Mouse (Mus musculus) bone marrow macrophage, adult 2 months (primary cell): ENCODE measurements around the gene Tspan32. TPM values are rescaled to one million over a fixed set of nuclear protein-coding genes. Genes with fewer than 3 reads are reported as not detected.

Source experiments
- H3K27ac ChIP-seq: 2 replicates; pipeline ENCODE4 v1.5.1; 2012; ENCODE audit warnings: low read depth, low read length; ENCODE audit not compliant: insufficient read depth
- H3K4me1 ChIP-seq: 2 replicates; pipeline ENCODE4 v1.6.1; 2012; ENCODE audit warnings: low read length; ENCODE audit not compliant: control insufficient read depth, insufficient read depth
- H3K4me3 ChIP-seq: 2 replicates; pipeline ENCODE4 v1.5.1; 2012; ENCODE audit warnings: mild to moderate bottlenecking, low read length, moderate library complexity; ENCODE audit not compliant: insufficient read depth
- CTCF ChIP-seq: IDR thresholded peaks from 2 replicates; pipeline ENCODE4 v1.5.1; 2012; ENCODE audit warnings: low read depth, mild to moderate bottlenecking, low read length, moderate library complexity
- POLR2A ChIP-seq: IDR thresholded peaks from 2 replicates; pipeline ENCODE4 v1.6.1; 2012; ENCODE audit warnings: mild to moderate bottlenecking, low read depth, low read length, borderline replicate concordance
- polyA plus RNA-seq: library from polyadenylated mRNA; stranded (reverse); fragments of >200 nt; gene quantifications from 2 replicates; pipeline ENCODE4 v1.2.4, GENCODE M21; 2012; ENCODE audit not compliant: missing spikeins, insufficient read depth, insufficient read length

Gene Tspan32
- polyA plus RNA-seq, 1 experiment = 25.7 TPM

GRCm38 (mm10) chr7:142987718-142988117, 17.1 kb upstream of the Tspan32 start:
- Histone ChIP-seq H3K4me3 (no peak overlapping the region), H3K27ac (no peak overlapping the region), H3K4me1 (no peaks in the 10 kb centered on the region)
- no peak for TF ChIP-seq POLR2A
- no peak for TF ChIP-seq CTCF

DNA sequence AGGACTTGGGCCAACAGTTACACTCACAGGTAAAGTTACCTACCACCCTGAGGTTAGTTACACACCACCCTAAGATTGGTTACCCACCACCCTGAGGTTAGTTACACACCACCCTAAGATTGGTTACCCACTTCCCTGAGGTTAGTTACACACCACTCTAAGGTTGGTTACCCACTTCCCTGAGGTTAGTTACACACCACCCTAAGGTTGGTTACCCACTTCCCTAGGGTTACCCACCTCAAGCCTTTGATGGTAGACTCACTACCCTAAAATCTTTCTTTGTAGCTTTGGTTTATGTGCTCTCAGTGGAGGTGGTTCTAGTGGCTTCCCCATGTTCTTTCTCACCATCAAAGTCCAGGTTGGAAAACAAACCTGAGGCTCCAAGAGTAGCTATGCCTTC, 9.8 kb upstream of the Tspan32 start:
- Histone ChIP-seq H3K4me3 (no peak overlapping the region), H3K27ac (no peak overlapping the region), H3K4me1 (no peaks in the 10 kb centered on the region)
- no peak for TF ChIP-seq POLR2A
- no peak for TF ChIP-seq CTCF

DNA sequence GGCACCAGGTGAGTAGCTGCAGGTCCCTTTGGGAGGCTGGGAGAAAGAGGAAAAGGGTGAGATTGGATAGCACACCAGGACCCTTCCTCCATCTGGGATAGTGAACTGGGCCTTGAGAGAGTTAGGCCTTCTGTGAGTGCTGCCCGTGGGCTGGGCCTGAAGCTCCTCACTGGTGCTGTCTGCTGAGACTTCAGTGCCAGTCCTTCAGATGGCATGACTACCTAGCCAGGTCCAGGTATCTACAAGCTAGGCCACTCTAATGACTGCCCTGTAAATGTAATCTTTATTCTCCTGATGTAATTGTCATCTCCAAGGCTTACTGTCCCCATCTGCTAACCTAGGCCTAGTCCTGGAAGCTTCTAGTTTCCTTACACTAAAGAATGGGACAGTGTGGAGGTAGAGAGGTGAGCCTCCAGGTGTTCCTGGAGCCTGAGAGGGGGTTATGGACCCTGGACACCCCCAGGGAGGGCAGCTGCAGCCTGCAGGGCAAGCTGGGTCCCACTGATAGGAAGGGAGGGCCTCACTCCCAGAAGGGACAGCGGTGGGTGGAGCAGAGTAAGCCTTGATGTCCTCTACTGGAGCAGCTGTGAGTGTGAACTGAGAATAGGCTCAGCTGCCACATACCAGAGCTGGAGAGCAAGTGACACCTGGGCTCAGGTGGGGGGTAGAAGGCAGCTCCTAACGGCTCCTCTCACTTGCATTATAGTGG, 9.1 kb upstream of the Tspan32 start:
- H3K4me1 ChIP-seq = no peaks in the 10 kb centered on the region
- H3K27ac ChIP-seq = no peak overlapping the region
- no peak for TF ChIP-seq POLR2A
- TF ChIP-seq CTCF = no peak
- no peak overlapping the region for H3K4me3 ChIP-seq

DNA sequence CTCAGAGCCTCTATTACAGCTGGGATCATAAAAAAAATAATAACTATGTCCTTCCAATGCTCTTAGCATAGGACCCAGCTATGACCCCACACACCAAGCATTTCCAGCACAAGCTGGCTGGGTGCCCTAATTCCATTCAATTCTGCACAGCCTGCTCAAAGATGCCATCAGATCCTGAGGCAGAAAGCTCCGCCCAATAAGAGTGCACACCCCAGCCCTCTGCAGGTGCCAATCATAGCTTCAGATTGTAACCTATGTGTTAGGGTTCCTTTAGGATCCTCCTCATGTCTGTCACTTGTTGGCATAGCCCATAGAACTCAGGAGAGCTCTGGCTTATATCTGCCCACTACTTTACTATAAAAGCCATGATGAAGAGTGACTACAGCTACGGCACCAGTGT, 7.8 kb upstream of the Tspan32 start:
- no peak overlapping the region for H3K27ac ChIP-seq
- TF ChIP-seq POLR2A (no peak), CTCF (no peak)
- no peak overlapping the region for H3K4me3 ChIP-seq
- no peaks in the 10 kb centered on the region for H3K4me1 ChIP-seq

GRCm38 (mm10) chr7:142997403-142998150, 7.3 kb upstream of the Tspan32 start:
- TF ChIP-seq CTCF = no peak
- Histone ChIP-seq H3K4me1 (no peaks in the 10 kb centered on the region), H3K27ac (no peak overlapping the region), H3K4me3 (no peak overlapping the region)

DNA sequence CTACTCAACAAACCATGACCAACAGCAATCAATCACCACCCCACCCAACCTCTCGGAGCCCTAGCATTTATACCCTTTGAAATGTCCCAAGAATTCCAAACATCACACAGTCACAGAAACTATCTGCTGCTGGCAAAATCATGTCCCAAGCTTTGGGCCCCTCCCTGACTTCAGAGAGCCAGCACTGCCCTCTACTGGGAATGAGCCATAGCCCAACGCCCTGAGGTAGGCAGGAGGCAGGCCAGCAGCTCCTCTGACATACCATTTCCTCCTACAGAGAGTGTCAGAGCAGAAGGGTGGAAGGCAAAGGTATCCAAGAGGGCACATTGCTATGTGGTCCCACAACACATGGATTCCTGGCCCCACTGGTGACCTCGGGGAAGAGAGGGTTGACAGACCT, 2.2 kb upstream of the Tspan32 start:
- H3K4me3 ChIP-seq = no peak overlapping the region
- TF ChIP-seq POLR2A (no peak), CTCF (peak; percentile 47)
- no peak overlapping the region for H3K27ac ChIP-seq
- H3K4me1 ChIP-seq = peaks cover 24% of the 10 kb centered on the region

- H3K27ac ChIP-seq = peak overlapping the region; percentile 11
- TF ChIP-seq POLR2A = no peak
- no peak for TF ChIP-seq CTCF
- peak overlapping the region; percentile 27 for H3K4me3 ChIP-seq
- peaks cover 40% of the 10 kb centered on the region for H3K4me1 ChIP-seq
Observed at GRCm38 (mm10) chr7:143005344-143006096, 674 bp downstream of the Tspan32 start.

DNA sequence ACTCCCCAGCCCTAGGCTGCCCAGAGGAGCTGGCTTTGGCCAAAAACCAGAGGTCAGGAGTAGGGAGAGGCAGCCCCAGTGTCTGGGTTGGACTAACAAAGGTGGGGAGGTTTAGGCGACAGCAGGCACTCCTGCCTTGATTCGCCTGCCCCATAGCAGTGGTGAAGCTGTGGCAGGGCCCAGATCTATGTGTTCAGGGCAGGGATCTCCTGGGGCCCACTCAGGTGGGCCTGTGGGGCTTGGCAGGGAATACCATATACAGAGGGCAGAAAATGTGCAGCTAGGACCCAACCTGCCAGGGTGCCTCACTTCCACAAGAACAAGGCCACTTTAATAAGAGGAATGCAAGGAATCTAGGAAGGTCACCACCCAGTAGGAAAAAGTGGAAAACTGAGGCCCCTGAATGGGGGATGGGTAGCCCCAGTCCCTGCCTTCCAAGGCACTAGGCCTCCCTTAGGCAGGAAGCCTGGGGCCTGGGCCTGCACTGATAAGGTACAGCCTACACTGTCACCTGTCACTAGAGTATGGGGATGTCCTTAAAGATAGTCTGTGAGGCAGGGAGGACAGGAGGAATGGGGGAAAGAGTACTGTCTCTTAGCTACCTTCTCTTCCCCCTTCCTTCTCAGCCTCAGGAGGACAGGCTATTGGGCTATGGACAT, 1.4 kb downstream of the Tspan32 start:
- Histone ChIP-seq H3K27ac (no peak overlapping the region), H3K4me3 (peak overlapping the region; percentile 27), H3K4me1 (peaks cover 40% of the 10 kb centered on the region)
- TF ChIP-seq POLR2A (no peak), CTCF (no peak)

DNA sequence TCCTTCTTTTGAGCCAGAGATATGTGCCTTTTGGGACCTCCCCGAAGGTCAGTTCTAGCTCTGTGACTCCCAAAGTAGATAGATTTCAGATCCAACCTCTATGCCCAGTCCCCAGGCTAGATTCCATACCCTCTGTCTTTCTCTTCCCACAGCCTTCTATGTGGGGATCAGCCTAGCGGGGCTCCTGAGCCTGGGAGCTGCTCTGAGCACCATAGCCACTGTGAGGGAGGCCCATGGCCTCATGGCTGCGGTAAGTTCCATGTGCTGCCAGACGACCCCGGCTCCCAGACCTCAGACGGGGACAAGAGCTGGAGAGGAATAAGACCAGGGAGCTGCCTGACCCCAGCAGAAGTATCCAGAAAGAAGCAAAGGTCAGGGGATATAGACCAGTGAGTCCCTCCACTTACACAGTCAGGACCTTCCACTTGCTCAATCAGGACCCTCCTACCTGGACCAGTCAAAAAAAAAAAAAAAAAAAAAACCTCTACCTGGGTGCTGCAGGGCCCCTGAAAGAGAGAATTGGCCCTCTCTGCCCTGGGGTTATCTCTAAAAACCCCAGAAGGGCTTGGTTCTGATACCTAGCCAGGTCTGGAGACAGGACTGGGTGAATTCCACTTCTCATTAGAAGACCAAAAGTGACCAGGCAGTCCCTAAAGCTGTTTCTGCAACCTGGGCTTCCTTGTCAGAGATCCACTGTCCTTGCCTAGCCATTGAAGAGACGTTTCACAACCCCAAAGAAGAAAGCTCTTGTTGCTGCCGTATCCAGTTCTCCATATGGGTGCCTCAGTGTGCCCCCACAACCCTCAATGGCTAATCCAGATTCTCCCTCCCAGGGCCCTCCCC, 2.1 kb downstream of the Tspan32 start:
- no peak overlapping the region for H3K27ac ChIP-seq

More for the DNA sequence above, 2.1 kb downstream of the Tspan32 start:
- Histone ChIP-seq H3K4me3 (no peak overlapping the region), H3K4me1 (peaks cover 40% of the 10 kb centered on the region)
- no peak for TF ChIP-seq CTCF
- TF ChIP-seq POLR2A = no peak
